Mouse (Mus musculus) MEL-GATA-1-ER (cell line): ENCODE data around the gene Cldn34c3.
"Not testable (repeated sequence)": the region's sequence is repeated elsewhere in the genome, so short reads cannot be mapped to it uniquely, and the experiment has no call there.

Experiments
- DNase-seq: peaks from one replicate; pipeline ENCODE4 v3.0.0-alpha.2; 2012; ENCODE audit warnings: low read depth; ENCODE audit errors: extremely low read depth

Gene Cldn34c3

GRCm38 (mm10) chrX:123793365-123793764 is at the start of gene Cldn34c3:
Gene Cldn34c3, plus strand, starts transcription at chrX:123793665.
- DNase-seq: not testable (repeated sequence)
